ENCODE assay signal across 11 mouse cellular contexts in genomic region chr4:62659264-62659663, GRCm38 (mm10).
DNase-seq lines count a peak whose midpoint lies in the region; ATAC-seq and TF ChIP-seq lines count a peak whose summit lies in the region.
"Had no signal": no experiment of that assay in that cellular context is flagged by ENCODE, and none has a peak within 500 bp of the region (broad histone marks: within the 10 kb centered on the region; RNA-seq: fewer than 3 reads in every experiment).

No protein-coding gene starts in this region.

- no peak for DNase-seq in intestine, embryonic 14.5 days (ENCODE audit: low spot score)
- peak; percentile 65 to 68 for DNase-seq in kidney, adult 8-10 months
- DNase-seq in lung, postnatal 4 days: peak; percentile 58 to 79
- DNase-seq in thymus, adult 18-20 months: no peak
- DNase-seq in forebrain, embryonic 11.5 days (ENCODE audit: low spot score): no peak
- DNase-seq in midbrain, postnatal 0 days (ENCODE audit: low spot score): no peak
- DNase-seq: spleen, adult 18-20 months had no signal

- ATAC-seq in intestine, embryonic 14.5 days (replicated peaks; ENCODE audit: low FRiP score, low TSS enrichment, low read depth): no peak
- ATAC-seq in intestine, postnatal 0 days: no peak
- ATAC-seq in forebrain, embryonic 11.5 days (replicated peaks; ENCODE audit: low FRiP score): no peak
- ATAC-seq in midbrain, postnatal 0 days (ENCODE audit: low FRiP score): no peak
- ATAC-seq: midbrain, embryonic 13.5 days had no signal

- TF ChIP-seq CTCF in intestine, postnatal 0 days (IDR thresholded peaks at IDR 0.05; ENCODE audit: low read depth): no peak
- TF ChIP-seq CTCF in midbrain, postnatal 0 days (IDR thresholded peaks at IDR 0.05): no peak

- H3K4me3 ChIP-seq in intestine, embryonic 14.5 days (ENCODE audit: low read depth, low read length): no peak overlapping the region
- H3K4me3 ChIP-seq in intestine, postnatal 0 days (ENCODE audit: low read depth, low read length): no peak overlapping the region
- no peak overlapping the region for H3K4me3 ChIP-seq in brown adipose tissue, adult 24 weeks (ENCODE audit: insufficient read depth, low read depth, low read length)
- no peak overlapping the region for H3K4me3 ChIP-seq in forebrain, embryonic 11.5 days (ENCODE audit: low read depth, low read length)
- H3K4me3 ChIP-seq in midbrain, postnatal 0 days (ENCODE audit: low read depth, low read length): no peak overlapping the region
- H3K4me3 ChIP-seq: midbrain, embryonic 13.5 days had no signal

- peaks cover 50% of the 10 kb centered on the region for H3K4me1 ChIP-seq in intestine, embryonic 14.5 days (replicated peaks; ENCODE audit: control insufficient read depth, insufficient read depth, low read length)
- peaks cover 5% of the 10 kb centered on the region for H3K4me1 ChIP-seq in intestine, postnatal 0 days (replicated peaks; ENCODE audit: control insufficient read depth, insufficient read depth, low read length)
- H3K4me1 ChIP-seq in brown adipose tissue, adult 24 weeks (ENCODE audit: control insufficient read depth, insufficient read depth, insufficient read length, low read length): peaks cover 49% of the 10 kb centered on the region
- H3K4me1 ChIP-seq in forebrain, embryonic 11.5 days (replicated peaks; ENCODE audit: control insufficient read depth, insufficient read depth, low read length): peaks cover 23% of the 10 kb centered on the region
- peaks cover 13% of the 10 kb centered on the region; the same call in 1 of the 2 replicates for H3K4me1 ChIP-seq in midbrain, postnatal 0 days (ENCODE audit: insufficient read depth, low read length)

- no peaks in the 10 kb centered on the region for H3K9me3 ChIP-seq in intestine, embryonic 14.5 days (ENCODE audit: control insufficient read depth, low read length)
- H3K9me3 ChIP-seq in intestine, postnatal 0 days (ENCODE audit: control insufficient read depth): no peaks in the 10 kb centered on the region
- H3K9me3 ChIP-seq in forebrain, embryonic 11.5 days (ENCODE audit: control insufficient read depth, low read length): no peaks in the 10 kb centered on the region
- H3K9me3 ChIP-seq in midbrain, postnatal 0 days (ENCODE audit: low read length): no peaks in the 10 kb centered on the region
- H3K9me3 ChIP-seq: midbrain, embryonic 13.5 days had no signal

- H3K27ac ChIP-seq in intestine, embryonic 14.5 days (ENCODE audit: low read depth): peak overlapping the region; percentile 90; the same call in 1 of the 2 replicates
- H3K27ac ChIP-seq in intestine, postnatal 0 days (ENCODE audit: low read depth, low read length): no peak overlapping the region
- H3K27ac ChIP-seq in brown adipose tissue, adult 24 weeks (replicated peaks; ENCODE audit: low read depth, low read length): 0 out of 2 replicates have a peak overlapping the region, but pooled peaks have one; percentile 10
- H3K27ac ChIP-seq in forebrain, embryonic 11.5 days (ENCODE audit: low read depth, low read length): no peak overlapping the region
- no peak overlapping the region for H3K27ac ChIP-seq in midbrain, postnatal 0 days (ENCODE audit: low read depth, low read length)

- no peak overlapping the region for H3K9ac ChIP-seq in intestine, embryonic 14.5 days (ENCODE audit: low read length)
- H3K9ac ChIP-seq in intestine, postnatal 0 days (ENCODE audit: low read depth, low read length): no peak overlapping the region
- H3K9ac ChIP-seq in forebrain, embryonic 11.5 days (ENCODE audit: low read length): no peak overlapping the region
- no peak overlapping the region for H3K9ac ChIP-seq in midbrain, postnatal 0 days (replicated peaks; ENCODE audit: low read length, poor library complexity, severe bottlenecking)
- H3K9ac ChIP-seq: midbrain, embryonic 13.5 days had no signal

- H3K4me2 ChIP-seq in intestine, embryonic 14.5 days (ENCODE audit: low read length): no peak overlapping the region
- H3K4me2 ChIP-seq in intestine, postnatal 0 days (replicated peaks; ENCODE audit: low read depth): no peak overlapping the region
- H3K4me2 ChIP-seq in forebrain, embryonic 11.5 days (ENCODE audit: low read depth, low read length, severe bottlenecking): no peak overlapping the region
- H3K4me2 ChIP-seq in midbrain, postnatal 0 days (ENCODE audit: low read depth, low read length, poor library complexity, severe bottlenecking): no peak overlapping the region
- H3K4me2 ChIP-seq: midbrain, embryonic 13.5 days had no signal

- H3K27me3 ChIP-seq in intestine, embryonic 14.5 days (replicated peaks; ENCODE audit: control insufficient read depth, insufficient read depth, low read length): no peaks in the 10 kb centered on the region
- H3K27me3 ChIP-seq in intestine, postnatal 0 days (replicated peaks; ENCODE audit: control insufficient read depth, insufficient read depth, low read length): no peaks in the 10 kb centered on the region
- no peaks in the 10 kb centered on the region for H3K27me3 ChIP-seq in forebrain, embryonic 11.5 days (ENCODE audit: control insufficient read depth, insufficient read depth, low read length)
- no peaks in the 10 kb centered on the region for H3K27me3 ChIP-seq in midbrain, postnatal 0 days (ENCODE audit: insufficient read depth, low read length)
- H3K27me3 ChIP-seq: midbrain, embryonic 13.5 days had no signal

- no peaks in the 10 kb centered on the region for H3K36me3 ChIP-seq in intestine, embryonic 14.5 days (ENCODE audit: control insufficient read depth, insufficient read depth, low read length)
- peaks cover 25% of the 10 kb centered on the region for H3K36me3 ChIP-seq in intestine, postnatal 0 days (ENCODE audit: control insufficient read depth, insufficient read depth)
- H3K36me3 ChIP-seq in forebrain, embryonic 11.5 days (ENCODE audit: control insufficient read depth, insufficient read depth, low read length): no peaks in the 10 kb centered on the region
- no peaks in the 10 kb centered on the region for H3K36me3 ChIP-seq in midbrain, postnatal 0 days (ENCODE audit: insufficient read depth, low read length)
- H3K36me3 ChIP-seq: G1E had no signal

- WGBS in intestine, embryonic 14.5 days: 20% methylated on average over 15 of the region's 15 CpGs
- WGBS in intestine, postnatal 0 days: 43% methylated on average over 15 of the region's 15 CpGs
- WGBS in forebrain, embryonic 11.5 days: 48% methylated on average over 15 of the region's 15 CpGs
- WGBS in midbrain, postnatal 0 days: 49% methylated on average over 15 of the region's 15 CpGs

Comparison
In these comparisons a context has a peak if more than half of its experiments do, and no peak if none do; other contexts are left out.
1. H3K27ac ChIP-seq: peak in intestine, embryonic 14.5 days (single experiment) and brown adipose tissue, adult 24 weeks (single experiment); none in intestine, postnatal 0 days (single experiment), forebrain, embryonic 11.5 days (single experiment) and midbrain, postnatal 0 days (single experiment).
2. DNase-seq: peak in kidney, adult 8-10 months (2 of 2) and lung, postnatal 4 days (2 of 2); none in intestine, embryonic 14.5 days (single experiment), thymus, adult 18-20 months (0 of 2), forebrain, embryonic 11.5 days (single experiment) and midbrain, postnatal 0 days (single experiment).